Mouse (Mus musculus) small intestine, adult 2 months (tissue): ENCODE results near the gene Pitpnm3. TPM values are rescaled to one million over a fixed set of nuclear protein-coding genes. Genes with fewer than 3 reads are reported as not detected.

ENCODE experiments used
- H3K27ac ChIP-seq: fragments of 200-500 bp; 2 replicates; pipeline ENCODE4 v1.5.1; 2012; ENCODE audit warnings: low read depth, low read length, control low read depth, inconsistent platforms; ENCODE audit not compliant: insufficient read depth
- H3K27me3 ChIP-seq: fragments of 200-500 bp; 2 replicates; pipeline ENCODE4 v1.6.1; 2012; ENCODE audit warnings: mild to moderate bottlenecking, moderate library complexity, low read length, inconsistent platforms; ENCODE audit not compliant: control insufficient read depth, insufficient read depth
- H3K36me3 ChIP-seq: fragments of 200-500 bp; 2 replicates; pipeline ENCODE4 v1.6.1; 2012; ENCODE audit warnings: mild to moderate bottlenecking, low read length, control low read depth, inconsistent platforms; ENCODE audit not compliant: control insufficient read depth, insufficient read depth
- H3K4me1 ChIP-seq: fragments of 200-500 bp; 2 replicates; pipeline ENCODE4 v1.6.1; 2012; ENCODE audit warnings: low read length, inconsistent platforms, mixed read lengths; ENCODE audit not compliant: control insufficient read depth, insufficient read depth, insufficient read length
- H3K4me3 ChIP-seq: fragments of 200-500 bp; 2 replicates; pipeline ENCODE4 v1.5.1; 2012; ENCODE audit warnings: low read depth, mild to moderate bottlenecking, control low read depth, inconsistent platforms, low read length, moderate library complexity
- CTCF ChIP-seq: fragments of 200-500 bp; IDR thresholded peaks from 2 replicates; pipeline ENCODE4 v1.5.1; 2012; ENCODE audit warnings: low read depth, mild to moderate bottlenecking, control low read depth, inconsistent platforms, low read length, moderate library complexity, mixed read lengths; ENCODE audit not compliant: insufficient replicate concordance, insufficient read length; ENCODE audit errors: extremely low read depth
- POLR2A ChIP-seq: fragments of 200-500 bp; IDR thresholded peaks from 2 replicates; pipeline ENCODE4 v1.6.1; 2012; ENCODE audit warnings: low read depth, mild to moderate bottlenecking, control low read depth, inconsistent platforms, low read length, moderate library complexity
- WGBS: fragments of 180-500 bp; shearing (Covaris S2); methylation state at CpG from one replicate; pipeline ENCODE4 v1.1.7; 2018; 5-methylcytosine and 5-hydroxymethylcytosine counted together
- polyA plus RNA-seq: library from polyadenylated mRNA; depleted of rRNA; stranded (reverse); fragments of >200 nt; gene quantifications from 2 replicates; pipeline ENCODE4 v1.2.3, GENCODE M21; 2012

The Pitpnm3 gene
- polyA plus RNA-seq, 1 experiment, result 3.0 TPM

DNA sequence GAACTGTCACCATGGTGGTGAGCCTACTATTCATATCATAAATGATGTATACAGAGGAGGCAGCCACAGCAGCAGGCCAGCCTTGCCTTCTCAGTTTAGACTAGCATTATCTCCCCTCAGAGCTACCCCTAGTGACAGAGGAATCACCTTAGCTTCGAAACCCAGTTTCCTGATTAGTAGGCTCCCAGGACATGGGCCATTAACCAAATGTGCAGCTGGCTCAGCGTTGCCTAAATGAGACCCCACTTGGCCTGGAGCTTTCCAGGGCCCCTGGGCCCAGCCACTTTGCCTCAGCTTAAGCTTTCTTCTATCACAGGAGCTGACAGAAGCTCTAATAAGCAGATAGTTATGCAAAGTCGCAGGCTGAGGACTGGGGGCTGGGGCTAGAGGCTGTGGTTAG lies 39.6 kb downstream of the Pitpnm3 start:
- Histone ChIP-seq H3K27me3 (no peaks in the 10 kb centered on the region), H3K36me3 (no peaks in the 10 kb centered on the region), H3K4me3 (no peak overlapping the region), H3K4me1 (no peaks in the 10 kb centered on the region), H3K27ac (no peak overlapping the region)
- WGBS, result 52% methylated on average over 3 of the region's 3 CpGs
- TF ChIP-seq POLR2A (no peak), CTCF (no peak)

GRCm38 (mm10) chr11:72094442-72094841 lies 41.1 kb downstream of the Pitpnm3 start:
- 71% methylated on average over 7 of the region's 7 CpGs for WGBS

DNA sequence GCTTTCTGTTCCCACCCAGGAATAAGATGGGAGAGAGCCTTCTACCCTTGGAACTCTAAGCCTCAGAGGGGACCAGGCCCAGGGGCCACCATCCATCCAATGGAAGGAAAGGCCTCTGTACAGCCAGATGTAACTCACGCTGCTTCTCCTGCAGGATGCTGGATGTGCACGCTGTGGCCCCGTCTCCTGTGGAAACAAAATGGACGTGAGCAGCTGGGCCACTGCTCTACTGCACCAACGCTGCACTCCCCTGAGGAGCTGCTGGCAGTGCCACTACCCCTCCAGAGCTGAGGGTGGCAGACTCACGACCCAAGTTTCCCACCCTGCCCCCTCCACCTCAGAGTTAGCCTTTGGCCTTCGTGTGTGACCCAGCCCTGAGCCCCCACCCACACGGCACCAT lies 43.2 kb downstream of the Pitpnm3 start:
- TF ChIP-seq CTCF (no peak), POLR2A (no peak)
- Histone ChIP-seq H3K27ac (no peak overlapping the region), H3K4me1 (no peaks in the 10 kb centered on the region), H3K36me3 (no peaks in the 10 kb centered on the region), H3K4me3 (no peak overlapping the region), H3K27me3 (no peaks in the 10 kb centered on the region)
- WGBS, result 55% methylated on average over 8 of the region's 8 CpGs

More at GRCm38 (mm10) chr11:72094442-72094841, 41.1 kb downstream of the Pitpnm3 start:
- H3K27me3 ChIP-seq, result no peaks in the 10 kb centered on the region
- no peak overlapping the region for H3K27ac ChIP-seq
- H3K36me3 ChIP-seq, result no peaks in the 10 kb centered on the region
- no peak overlapping the region for H3K4me3 ChIP-seq
- no peak for TF ChIP-seq POLR2A
- no peaks in the 10 kb centered on the region for H3K4me1 ChIP-seq

DNA sequence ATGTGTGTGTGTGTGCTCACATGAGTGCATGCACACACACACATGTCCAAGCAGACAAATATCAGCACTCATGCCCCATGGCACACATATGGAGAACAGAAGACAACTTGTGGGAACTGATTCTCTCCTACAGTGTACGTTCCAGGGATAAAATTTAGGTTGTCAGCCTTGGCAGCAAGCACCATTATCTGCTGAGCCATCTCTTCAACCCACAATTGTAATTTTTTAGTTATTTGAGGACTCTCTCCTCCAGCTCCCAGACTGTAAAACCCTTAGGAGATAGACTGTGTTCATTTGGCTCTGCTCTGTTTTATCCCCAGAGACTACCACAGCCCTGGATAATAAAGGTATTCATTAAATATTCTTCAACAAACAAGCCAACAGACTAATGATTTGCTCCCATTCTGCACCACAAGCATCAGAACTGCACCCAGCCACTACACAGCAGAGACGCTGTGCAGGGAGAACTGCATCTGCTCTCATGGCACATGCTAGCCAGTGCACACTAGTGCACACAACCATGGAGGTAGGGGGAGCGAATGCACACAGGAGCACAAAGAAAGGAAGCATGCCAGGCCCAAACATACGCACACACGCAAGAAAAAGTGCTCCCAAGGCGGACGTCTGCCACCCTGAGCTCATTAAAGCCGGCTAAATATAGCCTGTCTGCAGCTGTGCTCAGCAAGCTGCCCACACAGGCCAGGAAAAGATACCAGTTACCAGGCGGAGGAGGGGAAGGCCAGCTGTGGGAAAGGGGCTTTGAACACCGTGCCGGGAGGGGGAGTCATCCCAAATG lies 49.1 kb downstream of the Pitpnm3 start:
- WGBS, result 59% methylated on average over 11 of the region's 11 CpGs
- no peak overlapping the region for H3K27ac ChIP-seq
- H3K36me3 ChIP-seq, result no peaks in the 10 kb centered on the region
- no peaks in the 10 kb centered on the region for H3K4me1 ChIP-seq
- no peaks in the 10 kb centered on the region for H3K27me3 ChIP-seq
- no peak for TF ChIP-seq CTCF
- TF ChIP-seq POLR2A, result no peak
- no peak overlapping the region for H3K4me3 ChIP-seq

DNA sequence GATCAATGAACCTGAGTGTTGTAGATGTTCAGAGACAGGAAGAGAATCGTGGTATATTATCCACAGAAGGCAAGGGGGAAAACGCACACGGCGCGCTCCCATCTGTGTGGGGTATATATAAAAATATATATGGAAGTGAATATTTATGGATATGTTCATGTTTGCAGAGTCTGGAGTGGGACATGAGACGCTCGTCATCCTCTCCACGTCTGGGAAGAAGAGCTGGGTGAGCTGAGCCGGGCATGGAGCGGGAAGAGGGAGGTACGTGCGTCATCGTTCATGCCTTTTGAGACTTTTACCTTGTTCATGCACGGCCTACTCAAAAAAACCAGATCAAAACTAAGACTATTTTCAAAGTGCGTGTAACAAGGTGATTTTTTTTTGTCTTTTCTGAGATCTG lies 51.2 kb downstream of the Pitpnm3 start:
- WGBS, result 96% methylated on average over 15 of the region's 15 CpGs
- no peak for TF ChIP-seq CTCF
- TF ChIP-seq POLR2A, result no peak

DNA sequence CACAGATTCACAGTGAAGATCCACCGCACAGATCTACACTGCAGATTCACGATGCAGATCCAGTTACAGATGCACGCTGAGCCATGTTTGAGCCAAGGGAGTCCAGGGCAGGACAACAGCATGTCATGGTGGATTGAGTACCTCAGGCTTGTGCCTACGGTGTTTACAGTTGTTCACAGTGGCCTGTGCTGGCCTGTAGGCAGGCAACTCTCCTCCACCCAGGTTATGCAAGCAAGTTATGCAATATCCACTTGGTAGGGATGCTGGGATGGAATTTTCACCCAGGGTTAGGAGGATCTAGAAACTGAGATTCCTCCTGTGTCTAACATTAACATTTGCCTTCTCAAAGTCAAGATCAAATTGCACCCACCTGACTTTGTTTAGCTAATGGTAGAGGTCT lies 53.0 kb downstream of the Pitpnm3 start:
- Histone ChIP-seq H3K27ac (no peak overlapping the region), H3K4me1 (no peaks in the 10 kb centered on the region), H3K4me3 (no peak overlapping the region), H3K27me3 (no peaks in the 10 kb centered on the region), H3K36me3 (no peaks in the 10 kb centered on the region)
- no peak for TF ChIP-seq CTCF
- 90% methylated on average over 4 of the region's 4 CpGs for WGBS

More for the DNA sequence above, 51.2 kb downstream of the Pitpnm3 start:
- no peaks in the 10 kb centered on the region for H3K27me3 ChIP-seq
- no peak overlapping the region for H3K27ac ChIP-seq
- H3K4me1 ChIP-seq, result no peaks in the 10 kb centered on the region
- H3K4me3 ChIP-seq, result no peak overlapping the region
- no peaks in the 10 kb centered on the region for H3K36me3 ChIP-seq

GRCm38 (mm10) chr11:72080461-72080860 lies 55.1 kb downstream of the Pitpnm3 start:
- Histone ChIP-seq H3K36me3 (no peaks in the 10 kb centered on the region), H3K27me3 (no peaks in the 10 kb centered on the region), H3K4me1 (no peaks in the 10 kb centered on the region), H3K27ac (no peak overlapping the region), H3K4me3 (no peak overlapping the region)
- TF ChIP-seq POLR2A, result no peak
- TF ChIP-seq CTCF, result no peak
- WGBS, result 75% methylated on average over 6 of the region's 6 CpGs

GRCm38 (mm10) chr11:72078647-72079046 lies 56.9 kb downstream of the Pitpnm3 start:
- 30% methylated on average over 4 of the region's 4 CpGs for WGBS
- Histone ChIP-seq H3K4me1 (no peaks in the 10 kb centered on the region), H3K27me3 (no peaks in the 10 kb centered on the region), H3K4me3 (no peak overlapping the region), H3K27ac (no peak overlapping the region), H3K36me3 (no peaks in the 10 kb centered on the region)
- TF ChIP-seq CTCF, result no peak
- no peak for TF ChIP-seq POLR2A
